In genomic region chr4:104911685-104912084, GRCm38 (mm10) we compare ENCODE assay signal across 8 mouse cellular contexts. TPM values are rescaled to one million over a fixed set of nuclear protein-coding genes. Genes with fewer than 3 reads are reported as not detected.
A peak's percentile ranks its signal among the peaks of the same experiment; 100 is the strongest.
DNase-seq lines count a peak whose midpoint lies in the region; ATAC-seq lines count a peak whose summit lies in the region.
"Had no signal": no experiment of that assay in that cellular context is flagged by ENCODE, and none has a peak within 500 bp of the region (broad histone marks: within the 10 kb centered on the region; RNA-seq: fewer than 3 reads in every experiment).

No protein-coding gene starts in this region.

- no peaks in the 10 kb centered on the region for H3K9me3 ChIP-seq in embryonic facial prominence, embryonic 11.5 days (replicated peaks; ENCODE audit: control insufficient read depth, low read length)

- H3K4me3 ChIP-seq in embryonic facial prominence, embryonic 11.5 days (ENCODE audit: low read depth, low read length), result no peak overlapping the region

- H3K4me2 ChIP-seq in embryonic facial prominence, embryonic 11.5 days (ENCODE audit: low read depth, low read length), result no peak overlapping the region

- H3K4me1 ChIP-seq in embryonic facial prominence, embryonic 11.5 days (ENCODE audit: control insufficient read depth, insufficient read depth, low read length), result peaks cover 5% of the 10 kb centered on the region

- no peak overlapping the region for H3K27ac ChIP-seq in embryonic facial prominence, embryonic 11.5 days (replicated peaks; ENCODE audit: low read depth, low read length)

- intact Hi-C loops in heart, postnatal 10 days (cut with DNase I), result loop anchor here (1.0 to 5.0 kb wide), 3 partner anchors 91 to 1315 kb away; no protein-coding TSS in a partner anchor

- no peaks in the 10 kb centered on the region for H3K36me3 ChIP-seq in embryonic facial prominence, embryonic 11.5 days (replicated peaks; ENCODE audit: control insufficient read depth, insufficient read depth, low read depth, low read length)

- H3K27me3 ChIP-seq in embryonic facial prominence, embryonic 11.5 days (ENCODE audit: control insufficient read depth, insufficient read depth, low read length), result peaks cover 10% of the 10 kb centered on the region; the same call in 1 of the 2 replicates

- peak; percentile 77 for DNase-seq in Muller cell, postnatal 12 days (ENCODE audit: inconsistent ontology term)
- DNase-seq in adrenal gland, postnatal 4 days (ENCODE audit: low spot score in 2 of 2), result peak; percentile 64 to 66
- DNase-seq in embryonic facial prominence, embryonic 11.5 days (ENCODE audit: low spot score), result peak; percentile 80
- DNase-seq in heart, postnatal 10 days, result peak; percentile 71 to 84
- peak; percentile 26 for DNase-seq in layer of hippocampus, adult 9-11 months
- DNase-seq in lung, postnatal 36 days, result peak; percentile 82
- DNase-seq in spleen, postnatal 10 days (ENCODE audit: low spot score in 2 of 2), result peak; percentile 26 to 72

- ATAC-seq in embryonic facial prominence, embryonic 11.5 days (replicated peaks; ENCODE audit: insufficient number of reproducible peaks, low FRiP score, low TSS enrichment, low read depth), result peak; percentile 51; the same call in 1 of the 2 replicates

- no peak overlapping the region for H3K9ac ChIP-seq in embryonic facial prominence, embryonic 11.5 days (replicated peaks; ENCODE audit: low read length)

- 28% methylated on average over 7 of the region's 7 CpGs for WGBS in embryonic facial prominence, embryonic 11.5 days

RNA-seq across cellular contexts. Expression of gene Fyb2, which starts 1.6 kb away (rescaled TPM):
- under 1 TPM; 0.34 to 0.51 TPM for total RNA-seq in adrenal gland, postnatal 4 days (2021)
- polyA plus RNA-seq in embryonic facial prominence, embryonic 11.5 days (2014; fragmentation: Nextera tagmentation; extraction: Ambion mirVana), result 0.29 and 0.49 TPM in 2 replicates
- total RNA-seq in heart, postnatal 10 days (2021), result under 1 TPM in 1 of 2 experiments, not detected in 1; 0.10 TPM

RNA-seq across cellular contexts. Expression of gene C8a, which starts 35.5 kb away (rescaled TPM):
- 10 to 100 TPM in 1 of 2 experiments, under 1 TPM in 1; 0.48 to 15.3 TPM for total RNA-seq in adrenal gland, postnatal 4 days (2021)
- not detected in 2 replicates for polyA plus RNA-seq in embryonic facial prominence, embryonic 11.5 days (2014; fragmentation: Nextera tagmentation; extraction: Ambion mirVana)
- total RNA-seq in heart, postnatal 10 days (2021), result not detected

RNA-seq across cellular contexts. Expression of gene Gm17662, which starts 54.6 kb away (rescaled TPM):
- total RNA-seq in adrenal gland, postnatal 4 days (2021), result not detected
- not detected in 2 replicates for polyA plus RNA-seq in embryonic facial prominence, embryonic 11.5 days (2014; fragmentation: Nextera tagmentation; extraction: Ambion mirVana)
- total RNA-seq in heart, postnatal 10 days (2021), result not detected
- polyA plus RNA-seq: liver, embryonic 16.5 days had no signal

Comparison
In these comparisons a context has a peak if more than half of its experiments do, and no peak if none do; other contexts are left out.
1. DNase-seq: peak in every context shown above with its lines; median percentile 82 in lung, postnatal 36 days; 80 in embryonic facial prominence, embryonic 11.5 days; 78 in heart, postnatal 10 days; 77 in Muller cell, postnatal 12 days; 65 in adrenal gland, postnatal 4 days; 49 in spleen, postnatal 10 days; 26 in layer of hippocampus, adult 9-11 months.